Mouse (Mus musculus) ovary, adult 10 weeks (tissue): ENCODE measurements around the gene Kif22. TPM values are rescaled to one million over a fixed set of nuclear protein-coding genes. Genes with fewer than 3 reads are reported as not detected.

ENCODE experiments used
- polyA plus RNA-seq: library from polyadenylated mRNA; stranded (reverse); fragments of 350-450 nt; fragmentation: Illumina TruSeq; extraction: RNeasy Lipid Tissue Mini Kit (QIAGEN cat#74804); gene quantifications from one replicate; pipeline ENCODE4 v1.2.3, GENCODE M21; 2014

Kif22 gene
- polyA plus RNA-seq = 6.0 TPM

GRCm38 (mm10) chr7:127041851-127042672, at the start of gene Kif22:
Gene Kif22 (minus strand): TSS chr7:127042471.

DNA sequence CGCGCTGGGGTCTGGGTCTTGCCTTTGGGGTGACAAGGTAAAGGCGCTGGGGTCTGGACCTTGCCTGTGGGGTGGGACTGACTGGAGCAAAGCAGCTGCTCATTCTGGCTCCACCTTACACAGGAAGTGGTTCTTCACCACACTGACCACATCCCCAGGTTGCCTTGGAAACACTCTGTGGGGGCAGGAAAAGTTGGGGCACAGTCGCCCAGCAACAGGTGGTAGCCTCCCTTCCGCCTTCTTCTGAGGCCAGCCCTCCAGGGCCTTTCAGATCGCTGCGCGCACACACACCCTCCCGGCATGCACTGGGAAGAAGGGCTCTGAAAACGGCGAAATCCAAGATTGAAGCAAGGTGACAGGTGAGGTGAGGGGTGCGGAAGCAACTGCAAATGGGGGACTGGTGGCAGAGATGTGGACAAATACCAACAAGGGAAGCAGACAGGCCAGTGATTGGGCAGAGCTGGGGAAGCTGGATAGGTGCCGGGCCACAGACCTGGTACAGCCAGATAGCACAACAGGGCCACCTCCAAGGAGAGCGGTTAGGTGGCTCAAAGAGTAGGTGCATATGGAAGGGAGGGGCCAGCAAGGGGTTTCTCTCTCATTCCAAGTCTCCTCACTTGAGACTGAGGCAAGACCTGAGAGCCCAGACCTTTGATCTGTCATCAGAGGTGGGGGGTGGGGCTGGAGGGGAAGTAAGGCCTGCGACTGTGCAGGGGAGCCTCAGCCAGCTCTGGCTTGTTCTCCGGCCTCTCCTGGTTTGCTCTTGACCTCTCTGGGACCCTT, 49.0 kb upstream of the Kif22 start, which contains the start of gene AI467606:
Gene AI467606 (plus strand): TSS at position 246 of the 783 bp plus-strand sequence.

DNA sequence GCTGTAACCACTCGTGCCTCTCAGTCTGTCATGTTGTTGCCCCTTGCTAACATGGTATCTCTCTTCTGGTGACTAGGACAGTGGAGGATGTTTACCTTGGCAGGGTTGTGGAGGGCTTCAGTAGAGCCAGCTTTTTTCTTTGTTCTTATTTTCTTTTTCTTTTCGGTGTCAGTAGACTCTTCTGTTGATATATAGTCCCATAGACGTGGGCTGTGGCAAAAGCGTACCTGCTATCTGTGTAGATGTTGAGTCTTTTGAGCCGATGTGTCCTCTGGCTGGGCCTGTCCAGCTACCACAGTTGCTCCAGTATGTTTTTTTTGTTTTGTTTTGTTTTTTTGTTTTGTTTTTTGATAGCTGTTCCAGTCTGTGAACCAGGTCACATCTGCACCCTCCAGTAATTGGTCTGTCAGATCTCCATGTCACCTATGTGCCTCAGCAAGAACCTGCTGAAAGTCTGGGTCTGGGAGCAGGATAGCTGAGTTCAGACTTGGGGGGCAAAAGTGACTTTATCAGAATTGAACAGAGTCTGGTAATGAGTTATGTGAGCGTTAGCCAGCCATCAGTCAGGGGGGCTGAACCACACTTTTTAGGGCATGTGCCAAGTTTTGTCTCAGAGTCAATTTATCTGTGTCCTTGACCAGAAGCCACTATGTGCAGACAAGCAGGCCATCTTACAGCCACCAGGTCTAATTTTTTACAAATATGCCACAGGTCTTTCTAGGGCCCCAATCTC, 45.2 kb upstream of the Kif22 start, which contains the start of gene Zg16:
Gene Zg16 (minus strand): TSS at position 51 of the 733 bp plus-strand sequence.

GRCm38 (mm10) chr7:127026984-127027726, 15.1 kb downstream of the Kif22 start, which contains the start of gene Maz:
Gene Maz (minus strand): TSS chr7:127027037.

DNA sequence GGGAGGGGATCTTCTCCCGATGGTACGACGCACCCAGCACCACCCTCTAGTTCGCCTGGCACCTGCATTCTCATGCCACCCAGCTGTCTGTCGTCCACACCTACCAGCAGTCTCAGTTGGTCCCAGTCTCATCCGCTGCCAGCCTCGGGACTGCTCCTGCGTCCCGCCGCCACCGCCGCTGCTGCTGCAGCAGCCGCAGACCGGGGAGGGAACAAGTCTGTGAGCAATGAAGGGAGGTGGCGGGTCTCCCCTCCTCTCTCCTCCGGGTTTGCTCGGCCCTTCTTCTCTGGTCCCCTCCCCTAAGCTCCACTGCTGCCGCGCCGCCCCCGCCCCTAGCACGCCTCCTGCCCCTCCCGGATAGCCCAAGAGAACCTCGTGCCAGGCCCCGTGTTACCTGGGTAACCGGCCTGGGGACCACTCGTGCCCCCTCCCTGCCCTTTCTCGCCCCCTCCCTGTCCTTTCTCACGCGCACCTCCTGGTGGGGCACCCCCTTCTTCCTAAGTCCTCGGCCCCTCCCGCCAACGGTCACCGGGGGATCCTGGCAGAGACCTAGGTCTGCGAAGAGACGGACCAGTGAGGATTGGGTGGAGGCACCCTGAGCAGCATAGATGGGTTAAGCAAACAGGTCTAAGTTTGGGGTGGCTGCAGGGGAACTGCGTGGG, 21.2 kb downstream of the Kif22 start, which contains the start of the genes Gm42742 and Prrt2:
Gene Gm42742 (minus strand): TSS at position 197 of the 662 bp plus-strand sequence.
Gene Prrt2 (minus strand): TSS at position 311 of the 662 bp plus-strand sequence.

GRCm38 (mm10) chr7:127016971-127017949, 25.0 kb downstream of the Kif22 start, which contains the start of gene Pagr1a:
Gene Pagr1a (minus strand): TSS chr7:127017352.

GRCm38 (mm10) chr7:127016481-127016485, 26.0 kb downstream of the Kif22 start, which contains the start of gene Pagr1b:
Gene Pagr1b (minus strand): TSS chr7:127016484.

GRCm38 (mm10) chr7:127014320-127014719, 28.0 kb downstream of the Kif22 start, which contains the start of gene Mvp:
Gene Mvp (minus strand): TSS chr7:127014621.

Other genes with a start within 250 kb of the Kif22 start
- 36.4 TPM for gene Ppp4c, start 250.0 kb downstream of the Kif22 start, polyA plus RNA-seq
- gene Fam57b, start 244.8 kb downstream of the Kif22 start, polyA plus RNA-seq = 1.5 TPM
- not detected for gene 4930451I11Rik, start 210.8 kb downstream of the Kif22 start, polyA plus RNA-seq
- not detected for gene Doc2a, start 195.1 kb downstream of the Kif22 start, polyA plus RNA-seq
- 21.5 TPM for gene Hirip3, start 180.5 kb downstream of the Kif22 start, polyA plus RNA-seq
- gene Ino80e, start 180.1 kb downstream of the Kif22 start, polyA plus RNA-seq = 19.9 TPM
- gene Taok2, start 157.8 kb downstream of the Kif22 start, polyA plus RNA-seq = 8.2 TPM
- 6.6 TPM for gene Tmem219, start 119.6 kb downstream of the Kif22 start, polyA plus RNA-seq
- 1.9 TPM for gene Kctd13, start 113.6 kb downstream of the Kif22 start, polyA plus RNA-seq
- gene Asphd1, start 92.9 kb downstream of the Kif22 start, polyA plus RNA-seq = not detected
- gene Sez6l2, start 91.9 kb downstream of the Kif22 start, polyA plus RNA-seq = 2.7 TPM
- 13.1 TPM for gene Cdipt, start 66.6 kb downstream of the Kif22 start, polyA plus RNA-seq
- gene Cdiptos, start 66.4 kb downstream of the Kif22 start, polyA plus RNA-seq = 0.91 TPM
- gene Mvp, start 27.9 kb downstream of the Kif22 start, polyA plus RNA-seq = 0.46 TPM
- gene Pagr1b, start 26.0 kb downstream of the Kif22 start, polyA plus RNA-seq = not detected
- gene Pagr1a, start 25.1 kb downstream of the Kif22 start, polyA plus RNA-seq = not detected
- 0.60 TPM for gene Gm42742, start 21.4 kb downstream of the Kif22 start, polyA plus RNA-seq
- not detected for gene Prrt2, start 21.3 kb downstream of the Kif22 start, polyA plus RNA-seq
- 33.1 TPM for gene Maz, start 15.4 kb downstream of the Kif22 start, polyA plus RNA-seq
- 5.4 TPM for gene Zg16, start 44.9 kb upstream of the Kif22 start, polyA plus RNA-seq
- gene AI467606, start 48.9 kb upstream of the Kif22 start, polyA plus RNA-seq = 2.9 TPM
- 0.71 TPM for gene Qprt, start 79.8 kb upstream of the Kif22 start, polyA plus RNA-seq
- 1.1 TPM for gene Spn, start 95.4 kb upstream of the Kif22 start, polyA plus RNA-seq
- 13.1 TPM for gene Cd2bp2, start 153.6 kb upstream of the Kif22 start, polyA plus RNA-seq
- gene Tbc1d10b, start 166.0 kb upstream of the Kif22 start, polyA plus RNA-seq = 3.0 TPM
- gene Mylpf, start 166.4 kb upstream of the Kif22 start, polyA plus RNA-seq = not detected
- gene Zfp553, start 190.6 kb upstream of the Kif22 start, polyA plus RNA-seq = 3.2 TPM
- 1.4 TPM for gene Sept1, start 190.7 kb upstream of the Kif22 start, polyA plus RNA-seq
- not detected for gene Zfp771, start 201.8 kb upstream of the Kif22 start, polyA plus RNA-seq
- gene Dctpp1, start 218.2 kb upstream of the Kif22 start, polyA plus RNA-seq = not detected
- 23.0 TPM for gene Sephs2, start 231.6 kb upstream of the Kif22 start, polyA plus RNA-seq